Mouse (Mus musculus) olfactory bulb, adult 2 months (tissue): ENCODE results near the gene Magi3.

ENCODE experiments used
- CTCF ChIP-seq: fragments of 200-500 bp; IDR thresholded peaks from 2 replicates; pipeline ENCODE4 v1.5.1; 2012; ENCODE audit warnings: low read depth, mild to moderate bottlenecking, low read length, moderate library complexity; ENCODE audit not compliant: insufficient read depth
- POLR2A ChIP-seq: fragments of 200-500 bp; IDR thresholded peaks from 2 replicates; pipeline ENCODE4 v1.6.1; 2012; ENCODE audit warnings: mild to moderate bottlenecking, low read depth, low read length, moderate library complexity; ENCODE audit not compliant: insufficient read depth

GRCm38 (mm10) chr3:103968701-103969100 lies 251.5 kb downstream of the Magi3 start:
- no peak for TF ChIP-seq CTCF
- no peak for TF ChIP-seq POLR2A
